Mouse (Mus musculus) ES-E14 (cell line): ENCODE results near the gene Snn.

Experiments used
- MAFK ChIP-seq: IDR thresholded peaks from 2 replicates; pipeline ENCODE4 v1.6.1; 2014; ENCODE audit warnings: mild to moderate bottlenecking, low read depth, low read length, inconsistent platforms; ENCODE audit not compliant: insufficient read depth
- ZC3H11A ChIP-seq: IDR thresholded peaks from 2 replicates; pipeline ENCODE4 v1.6.1; 2012; ENCODE audit warnings: low read depth, mild to moderate bottlenecking, inconsistent platforms, low read length, borderline replicate concordance

DNA sequence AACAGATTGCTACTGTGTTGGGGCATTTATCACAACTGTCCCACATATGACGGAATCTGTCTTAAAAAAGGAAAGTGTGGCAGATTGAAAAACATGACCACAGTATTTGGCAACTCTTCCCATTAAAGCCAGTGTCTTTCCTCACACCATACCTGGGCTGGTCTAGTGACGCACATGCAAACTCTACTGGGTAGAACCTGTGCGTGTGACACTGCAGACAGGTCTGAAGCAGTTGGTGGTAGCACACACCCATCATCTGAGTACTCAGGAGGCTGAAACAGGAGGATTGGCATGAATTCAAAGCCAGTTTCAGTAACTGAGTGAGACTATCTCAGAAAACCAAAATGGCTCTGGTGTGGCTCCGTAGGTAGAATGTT is 38.6 kb upstream of the Snn start:
- TF ChIP-seq MAFK (no peak), ZC3H11A (no peak)
